Comparison of ENCODE assay signal across 8 mouse cellular contexts in the genomic region with DNA sequence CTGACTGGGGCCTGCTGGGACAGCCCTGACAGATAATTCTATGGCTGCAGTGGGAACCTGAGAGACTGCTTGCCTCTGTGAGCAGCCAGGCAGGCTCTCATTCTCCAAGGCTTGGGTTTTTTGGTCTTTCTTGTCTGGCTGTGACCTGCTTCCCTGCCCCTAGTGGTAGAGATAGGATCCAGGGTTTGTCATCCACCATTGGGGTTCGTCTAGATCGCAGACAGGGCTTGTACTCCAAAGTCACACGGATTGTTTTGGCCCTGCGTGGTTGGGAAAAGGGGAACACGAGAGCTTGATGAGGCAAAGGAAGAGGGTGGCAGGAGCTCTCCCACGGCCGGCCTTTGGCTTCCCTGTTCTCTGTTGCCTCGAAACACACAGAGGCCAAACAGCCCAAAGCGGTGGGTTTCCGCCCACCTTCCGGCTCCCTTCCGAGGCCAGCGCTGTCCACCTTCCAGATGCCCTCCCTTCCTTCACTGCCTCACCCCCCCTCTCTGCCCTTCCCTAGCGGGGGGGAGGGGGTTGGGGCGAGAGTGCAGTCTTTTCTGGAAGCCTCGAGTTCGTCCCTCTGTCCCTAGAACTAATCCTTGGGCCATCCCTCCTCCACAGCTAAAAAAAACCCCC. TPM values are rescaled to one million over a fixed set of nuclear protein-coding genes. Genes with fewer than 3 reads are reported as not detected.
DNase-seq lines count a peak whose midpoint lies in the region; ATAC-seq and TF ChIP-seq lines count a peak whose summit lies in the region.

No protein-coding gene starts in this region.

- ATAC-seq in midbrain, embryonic 11.5 days (ENCODE audit: low FRiP score) = no peak
- no peak for ATAC-seq in midbrain, embryonic 16.5 days
- peak; percentile 21; the same call in 1 of the 2 replicates for ATAC-seq in hindbrain, postnatal 0 days

- H3K36me3 ChIP-seq in midbrain, embryonic 11.5 days (ENCODE audit: control insufficient read depth, insufficient read depth, low read length) = peaks cover 8% of the 10 kb centered on the region; the same call in 1 of the 2 replicates
- peaks cover 5% of the 10 kb centered on the region; the same call in 1 of the 2 replicates for H3K36me3 ChIP-seq in midbrain, embryonic 16.5 days (ENCODE audit: control insufficient read depth, insufficient read depth, low read length)
- H3K36me3 ChIP-seq in hindbrain, postnatal 0 days (ENCODE audit: insufficient read depth, low read length) = 0 out of 2 replicates have a peak, but pooled peaks cover 12% of the 10 kb centered on the region
- 0 out of 2 replicates have a peak, but pooled peaks cover 2% of the 10 kb centered on the region for H3K36me3 ChIP-seq in small intestine, adult 2 months (ENCODE audit: control insufficient read depth, insufficient read depth, low read length)

- H3K27ac ChIP-seq in midbrain, embryonic 11.5 days (ENCODE audit: low read depth, low read length) = no peak overlapping the region
- H3K27ac ChIP-seq in midbrain, embryonic 16.5 days (ENCODE audit: low read length) = no peak overlapping the region
- peak overlapping the region; percentile 83 for H3K27ac ChIP-seq in hindbrain, postnatal 0 days
- no peak overlapping the region for H3K27ac ChIP-seq in small intestine, adult 2 months (ENCODE audit: insufficient read depth, low read depth, low read length)

- no peak for TF ChIP-seq POLR2A in small intestine, adult 2 months (IDR thresholded peaks at IDR 0.05; ENCODE audit: low read depth, low read length)

- H3K9me3 ChIP-seq in midbrain, embryonic 11.5 days (ENCODE audit: control insufficient read depth, low read length) = no peaks in the 10 kb centered on the region
- H3K9me3 ChIP-seq in midbrain, embryonic 16.5 days (replicated peaks; ENCODE audit: control insufficient read depth, low read length, poor library complexity, severe bottlenecking) = no peaks in the 10 kb centered on the region
- no peaks in the 10 kb centered on the region for H3K9me3 ChIP-seq in hindbrain, postnatal 0 days (ENCODE audit: low read length)

- no peak overlapping the region for H3K4me2 ChIP-seq in midbrain, embryonic 11.5 days
- H3K4me2 ChIP-seq in midbrain, embryonic 16.5 days (ENCODE audit: low read length) = no peak overlapping the region
- no peak overlapping the region for H3K4me2 ChIP-seq in hindbrain, postnatal 0 days (ENCODE audit: low read depth, low read length)

- no peak overlapping the region for H3K4me3 ChIP-seq in midbrain, embryonic 11.5 days (ENCODE audit: low read depth, low read length)
- no peak overlapping the region for H3K4me3 ChIP-seq in midbrain, embryonic 16.5 days (ENCODE audit: low read depth, low read length)
- no peak overlapping the region for H3K4me3 ChIP-seq in hindbrain, postnatal 0 days (ENCODE audit: low read length)
- H3K4me3 ChIP-seq in small intestine, adult 2 months (ENCODE audit: low read depth, low read length) = no peak overlapping the region

- DNase-seq in embryo, embryonic 10.5 days (ENCODE audit: low spot score) = peak; percentile 44
- DNase-seq in embryo, embryonic 9.5 days (ENCODE audit: extremely low spot score) = no peak
- peak; percentile 92 for DNase-seq in midbrain, embryonic 11.5 days (ENCODE audit: low spot score, missing footprints)
- DNase-seq in hindbrain, postnatal 0 days (ENCODE audit: low spot score) = peak; percentile 55
- no peak for DNase-seq in spleen, postnatal 10 days (ENCODE audit: low spot score in 2 of 2)
- DNase-seq in urinary bladder, postnatal 36 days (ENCODE audit: low spot score in 2 of 2) = no peak

- no peaks in the 10 kb centered on the region for H3K27me3 ChIP-seq in midbrain, embryonic 11.5 days (ENCODE audit: control insufficient read depth, insufficient read depth, low read length)
- H3K27me3 ChIP-seq in midbrain, embryonic 16.5 days (ENCODE audit: control insufficient read depth, insufficient read depth, low read depth, low read length) = no peaks in the 10 kb centered on the region
- H3K27me3 ChIP-seq in hindbrain, postnatal 0 days (ENCODE audit: insufficient read depth, low read length) = no peaks in the 10 kb centered on the region
- no peaks in the 10 kb centered on the region for H3K27me3 ChIP-seq in small intestine, adult 2 months (ENCODE audit: control insufficient read depth, insufficient read depth, low read length)

- peak; percentile 67 for TF ChIP-seq CTCF in hindbrain, postnatal 0 days (IDR thresholded peaks at IDR 0.05; ENCODE audit: low read depth)
- TF ChIP-seq CTCF in small intestine, adult 2 months (IDR thresholded peaks at IDR 0.05; ENCODE audit: extremely low read depth, insufficient read length, insufficient replicate concordance, low read depth, low read length) = peak; percentile 30; the same call in 1 of the 2 replicates

- 27% methylated on average over 17 of the region's 17 CpGs for WGBS in midbrain, embryonic 11.5 days
- 25% methylated on average over 16 of the region's 17 CpGs for WGBS in midbrain, embryonic 16.5 days
- WGBS in hindbrain, postnatal 0 days = 41% methylated on average over 15 of the region's 17 CpGs
- WGBS in small intestine, adult 2 months = 72% methylated on average over 17 of the region's 17 CpGs

- no peak overlapping the region for H3K9ac ChIP-seq in midbrain, embryonic 11.5 days (ENCODE audit: low read length)
- no peak overlapping the region for H3K9ac ChIP-seq in midbrain, embryonic 16.5 days (ENCODE audit: low read depth, low read length)
- H3K9ac ChIP-seq in hindbrain, postnatal 0 days (replicated peaks; ENCODE audit: low read length) = no peak overlapping the region

- peaks cover 26% of the 10 kb centered on the region for H3K4me1 ChIP-seq in midbrain, embryonic 11.5 days (ENCODE audit: control insufficient read depth, insufficient read depth, low read length)
- peaks cover 20% of the 10 kb centered on the region for H3K4me1 ChIP-seq in midbrain, embryonic 16.5 days (ENCODE audit: control insufficient read depth, insufficient read depth, low read length)
- H3K4me1 ChIP-seq in hindbrain, postnatal 0 days (ENCODE audit: insufficient read depth, low read length) = peaks cover 27% of the 10 kb centered on the region
- peaks cover 49% of the 10 kb centered on the region for H3K4me1 ChIP-seq in small intestine, adult 2 months (ENCODE audit: control insufficient read depth, insufficient read depth, insufficient read length, low read length)

RNA-seq across cellular contexts. Expression of a gene that starts 18.5 kb away (rescaled TPM):
- polyA plus RNA-seq in midbrain, embryonic 11.5 days (2014; fragmentation: Nextera tagmentation; extraction: Ambion mirVana) = 28.6 and 31.7 TPM in 2 replicates
- polyA plus RNA-seq in midbrain, embryonic 16.5 days (2015; fragmentation: Nextera tagmentation; extraction: Ambion mirVana) = 25.9 and 26.8 TPM in 2 replicates
- total RNA-seq in hindbrain, postnatal 0 days (2014; rRNA removed) = 108 and 115 TPM in 2 replicates
- 28.8 and 29.7 TPM in 2 replicates for polyA plus RNA-seq in hindbrain, postnatal 0 days (2015; fragmentation: Nextera tagmentation; extraction: Ambion mirVana)
- 42.3 and 54.8 TPM in 2 replicates for polyA plus RNA-seq in small intestine, adult 2 months (2012; rRNA removed)

Comparison
In these comparisons a context has a peak if more than half of its experiments do, and no peak if none do; other contexts are left out.
1. DNase-seq: peak in embryo, embryonic 10.5 days (single experiment), midbrain, embryonic 11.5 days (single experiment) and hindbrain, postnatal 0 days (single experiment); none in embryo, embryonic 9.5 days (single experiment), spleen, postnatal 10 days (0 of 2) and urinary bladder, postnatal 36 days (0 of 2).